Mouse (Mus musculus) heart, postnatal 14 days (tissue): ENCODE data around the gene Cdc42ep4. TPM values are rescaled to one million over a fixed set of nuclear protein-coding genes. Genes with fewer than 3 reads are reported as not detected.

Experiments used
- DNase-seq, 2 experiments: peaks; one replicate each; pipeline ENCODE4 v3.0.0; 2021 to 2022
- intact Hi-C: fragments of 180-260 bp; cut with DNase I; formaldehyde crosslinking; loops from one replicate; pipeline ENCODE4 v1.15.1; 2025
- total RNA-seq, 2 experiments: library from RNA; stranded (reverse); gene quantifications; 2 replicates each; pipeline ENCODE4 v1.2.3; 2021

The Cdc42ep4 gene
- total RNA-seq, 2 experiments from 2014 or later, result 30.9 to 33.4 TPM

GRCm38 (mm10) chr11:113752158-113752661 lies 529 bp upstream of the Cdc42ep4 start:
- DNase-seq, result no peak
- intact Hi-C loops, result no loop called here

GRCm38 (mm10) chr11:113750571-113751483 lies 854 bp downstream of the Cdc42ep4 start:
- DNase-seq, result peak; percentile 75 to 79
- intact Hi-C loops, result loop anchor here (1.0 to 2.0 kb wide), 3 partner anchors 28 to 56 kb away; no protein-coding TSS in a partner anchor

DNA sequence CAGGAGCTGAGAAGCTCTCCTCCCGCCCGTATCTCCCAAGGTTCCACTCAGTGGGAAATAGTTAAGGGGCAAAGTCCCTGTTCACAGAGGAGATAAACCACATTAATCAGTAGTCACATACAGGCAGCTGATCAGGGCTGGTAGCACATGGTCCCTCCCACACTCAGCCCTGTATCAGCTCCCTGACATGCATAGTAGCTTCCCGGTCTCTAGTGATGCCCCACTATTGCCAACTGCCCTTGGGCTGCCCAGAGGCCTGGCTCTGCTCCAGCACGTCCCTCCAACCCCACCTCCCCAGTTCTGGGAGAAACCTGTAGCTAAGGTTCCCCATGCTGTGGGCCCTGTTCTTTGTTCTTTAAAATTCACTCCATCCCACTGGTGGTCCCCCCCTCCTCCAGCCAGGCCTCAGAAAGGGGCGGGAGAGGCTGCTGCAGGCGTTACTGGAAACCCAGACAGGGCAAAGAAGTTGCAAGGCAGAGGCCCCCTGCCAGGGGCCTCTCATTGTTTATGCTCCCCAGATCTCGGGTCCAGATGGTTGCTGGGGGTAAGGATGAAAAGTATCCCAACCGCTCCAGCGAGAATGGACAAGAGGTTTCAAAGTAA lies 1.8 kb downstream of the Cdc42ep4 start:
- no peak for DNase-seq
- intact Hi-C loops, result loop anchor here (2.0 kb wide), 2 partner anchors 29 to 47 kb away; no protein-coding TSS in a partner anchor

- DNase-seq, result peak; percentile 54 to 56
- intact Hi-C loops, result no loop called here
Observed at GRCm38 (mm10) chr11:113748797-113749521, 2.7 kb downstream of the Cdc42ep4 start.

DNA sequence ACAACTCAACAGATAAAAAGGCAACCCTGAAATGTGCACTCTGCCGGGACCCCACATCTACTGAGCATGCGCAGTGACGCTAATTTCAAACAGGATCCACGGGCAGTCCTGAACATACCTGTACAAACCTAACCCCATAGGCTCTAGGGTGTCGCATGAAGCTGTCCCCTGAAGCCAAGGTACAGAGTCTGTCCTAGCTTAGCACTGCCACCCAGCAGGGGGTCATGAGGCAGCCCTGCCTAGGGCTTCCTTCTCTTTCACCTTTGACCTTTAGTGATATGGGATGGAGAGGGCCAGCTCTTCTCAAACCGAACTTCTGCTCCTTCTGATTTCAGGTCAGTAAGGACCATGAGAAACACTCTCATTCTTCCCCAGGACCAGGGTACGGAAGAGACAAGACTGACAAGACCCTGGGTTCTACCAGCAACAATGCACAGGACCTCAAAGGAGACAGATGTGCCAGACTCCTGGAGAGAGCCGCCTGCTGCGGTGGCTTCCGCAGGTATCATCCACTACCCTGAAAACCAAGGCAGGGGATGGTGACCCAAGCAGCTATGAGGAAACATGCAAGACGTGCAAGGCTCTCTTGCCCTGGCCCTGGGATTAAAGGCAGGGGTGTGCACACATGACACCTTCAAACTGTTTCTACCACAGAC lies 3.8 kb downstream of the Cdc42ep4 start:
- intact Hi-C loops, result no loop called here
- DNase-seq, result no peak

- intact Hi-C loops, result no loop called here
Observed at GRCm38 (mm10) chr11:113747056-113747455, 4.6 kb downstream of the Cdc42ep4 start.

GRCm38 (mm10) chr11:113745961-113746360 lies 5.7 kb downstream of the Cdc42ep4 start:
- intact Hi-C loops, result no loop called here
- DNase-seq, result no peak

More at GRCm38 (mm10) chr11:113747056-113747455, 4.6 kb downstream of the Cdc42ep4 start:
- peak in 1 of 2 experiments; percentile 42 for DNase-seq

- intact Hi-C loops, result no loop called here
- no peak for DNase-seq
Observed at GRCm38 (mm10) chr11:113742998-113743397, 8.7 kb downstream of the Cdc42ep4 start.

GRCm38 (mm10) chr11:113740100-113740499 lies 11.6 kb downstream of the Cdc42ep4 start:
- intact Hi-C loops, result no loop called here
- no peak for DNase-seq

DNA sequence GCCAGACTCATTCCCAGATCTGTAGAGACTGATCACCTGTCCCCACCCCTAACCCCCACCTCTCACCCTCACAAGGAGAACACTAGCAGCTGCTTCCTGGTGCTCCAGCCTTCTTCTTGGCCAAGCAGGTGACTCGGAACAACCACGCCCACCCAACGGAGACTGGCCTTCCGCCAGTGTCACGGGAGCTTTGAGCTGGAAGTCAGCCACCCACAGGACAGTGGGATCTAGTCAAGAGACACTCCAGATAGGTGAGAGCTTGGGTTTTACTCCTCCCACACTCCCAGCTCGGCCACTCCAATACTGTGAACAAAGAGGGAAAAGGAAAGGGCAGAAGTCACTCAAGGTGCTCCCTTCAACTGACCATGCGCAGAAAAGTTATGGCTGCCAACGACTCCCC lies 12.5 kb downstream of the Cdc42ep4 start:
- intact Hi-C loops, result no loop called here
- DNase-seq, result peak in 1 of 2 experiments; percentile 49

GRCm38 (mm10) chr11:113737912-113738311 lies 13.8 kb downstream of the Cdc42ep4 start:
- intact Hi-C loops, result no loop called here

DNA sequence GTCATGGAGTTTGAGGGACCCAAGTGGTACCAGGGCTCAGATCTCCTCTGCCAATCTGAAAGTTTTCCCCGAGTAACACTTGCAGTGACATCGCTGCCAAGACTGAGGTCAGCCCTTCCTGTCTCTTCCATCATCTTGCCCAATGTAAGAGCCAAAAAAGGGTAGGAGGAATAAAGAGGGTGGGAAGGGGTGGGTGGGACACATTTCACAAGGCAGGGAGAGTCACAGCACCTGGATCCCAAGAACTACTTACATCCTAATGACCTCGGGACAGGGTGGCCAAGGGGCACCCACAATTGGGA lies 14.2 kb downstream of the Cdc42ep4 start:
- DNase-seq, result no peak
- intact Hi-C loops, result no loop called here

More at GRCm38 (mm10) chr11:113737912-113738311, 13.8 kb downstream of the Cdc42ep4 start:
- no peak for DNase-seq

- DNase-seq, result no peak
- intact Hi-C loops, result no loop called here
Observed at GRCm38 (mm10) chr11:113736848-113737552, 14.7 kb downstream of the Cdc42ep4 start.

GRCm38 (mm10) chr11:113735151-113735550 lies 16.5 kb downstream of the Cdc42ep4 start:
- intact Hi-C loops, result no loop called here
- DNase-seq, result no peak

DNA sequence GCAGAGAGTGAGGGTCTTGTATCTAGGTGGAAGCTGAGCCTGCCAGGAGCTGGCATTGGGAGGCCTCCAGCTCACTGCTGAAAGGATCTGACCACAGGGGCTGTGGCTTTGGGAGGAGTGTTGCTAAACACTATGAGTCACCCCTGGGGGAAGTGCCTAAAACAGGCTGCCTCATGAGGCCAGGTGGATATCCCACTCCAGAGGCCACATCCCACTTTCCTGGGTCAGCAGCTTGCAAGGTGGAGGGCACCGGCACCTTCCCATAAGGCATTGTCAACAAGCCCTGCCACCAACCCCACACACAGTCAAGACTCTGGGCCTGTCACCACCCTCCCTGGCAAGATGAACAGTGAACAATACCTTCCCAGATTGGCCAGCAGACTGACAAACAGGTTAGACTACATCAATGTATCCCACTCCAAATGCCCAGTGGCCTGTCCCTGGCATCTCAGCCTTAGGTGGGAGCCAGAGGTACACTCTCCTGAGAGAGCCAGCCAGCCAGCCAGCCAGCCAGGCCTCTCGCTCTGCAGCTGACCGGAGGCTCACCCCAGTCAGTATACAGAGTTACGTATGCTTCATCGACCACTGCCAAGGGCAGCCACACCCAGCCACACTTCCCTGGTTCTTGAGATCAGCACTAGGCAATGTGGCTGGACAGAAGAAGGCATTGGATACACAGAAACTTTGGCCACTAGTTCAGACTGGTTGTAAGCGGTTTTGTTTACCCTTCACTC lies 17.9 kb downstream of the Cdc42ep4 start:
- peak in 1 of 2 experiments; percentile 40 for DNase-seq

DNA sequence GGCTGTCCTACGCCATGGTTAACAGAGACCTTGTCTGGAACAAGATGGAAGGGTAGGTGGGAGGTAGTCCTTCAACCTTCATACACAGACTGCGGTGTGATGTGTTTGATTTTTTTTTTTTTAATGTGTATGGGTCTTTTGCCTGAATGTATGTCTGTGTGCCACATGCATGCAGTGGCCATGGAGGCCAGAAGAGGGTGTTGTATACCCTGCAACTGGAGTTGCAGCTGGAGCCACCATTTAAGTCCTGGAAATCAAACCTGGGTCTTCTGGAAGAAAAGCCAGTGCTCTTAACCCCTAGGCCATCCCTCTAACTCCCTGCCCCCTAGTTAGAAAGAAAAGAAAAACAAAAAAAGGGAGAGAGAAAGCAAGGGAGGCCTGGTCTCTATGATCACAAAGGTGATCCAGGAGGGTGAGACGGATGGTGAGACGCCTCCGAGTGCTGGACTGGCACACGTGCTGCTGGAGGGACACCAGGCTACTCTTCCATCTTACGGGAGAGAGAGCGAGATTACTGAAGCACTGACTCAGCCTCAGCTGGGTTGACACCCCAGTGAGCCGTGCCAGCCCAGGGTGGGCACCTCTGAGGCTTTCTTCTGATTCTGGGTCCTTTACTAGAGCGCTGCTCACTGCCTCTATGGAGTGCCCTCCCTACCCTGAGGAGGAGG lies 19.6 kb downstream of the Cdc42ep4 start:
- intact Hi-C loops, result no loop called here
- DNase-seq, result no peak

More for the DNA sequence above, 17.9 kb downstream of the Cdc42ep4 start:
- intact Hi-C loops, result no loop called here

- intact Hi-C loops, result no loop called here
- DNase-seq, result no peak
Observed at GRCm38 (mm10) chr11:113730879-113731278, 20.8 kb downstream of the Cdc42ep4 start.

DNA sequence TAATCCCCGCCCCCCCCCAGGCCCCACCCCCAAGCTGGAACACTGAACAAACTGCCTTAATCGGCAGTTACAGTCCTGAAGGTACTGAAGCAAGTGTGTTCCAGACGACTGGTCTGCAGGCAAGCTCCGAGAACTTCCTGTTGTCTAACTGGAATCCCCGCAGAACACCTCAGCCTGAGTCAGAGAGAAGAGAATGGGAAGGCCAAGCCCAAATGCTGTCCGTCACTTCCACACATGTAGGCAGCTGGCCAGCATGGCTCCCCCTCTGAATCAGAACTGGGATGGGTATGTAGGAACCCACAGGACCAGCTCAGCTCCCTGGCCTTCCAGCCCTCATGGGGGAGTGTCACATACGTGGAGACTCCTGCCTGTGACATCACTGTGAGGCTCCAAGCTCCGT lies 21.8 kb downstream of the Cdc42ep4 start:
- DNase-seq, result no peak
- intact Hi-C loops, result no loop called here
